Mouse (Mus musculus) kidney, embryonic 16.5 days (tissue): ENCODE results near the gene Fbxw7. TPM values are rescaled to one million over a fixed set of nuclear protein-coding genes. Genes with fewer than 3 reads are reported as not detected.
"Not testable (repeated sequence)": the region's sequence is repeated elsewhere in the genome, so short reads cannot be mapped to it uniquely, and the experiment has no call there.

Source experiments
- ATAC-seq: fragments of 200-750 bp; cut with Nextera tagmentation; 2 replicates; pipeline ENCODE4 v1.8.0; 2017; ENCODE audit warnings: moderate TSS enrichment; ENCODE audit not compliant: low FRiP score, low TSS enrichment
- H3K27ac ChIP-seq: fragments of 300-500 bp; sonication (generic); 2 replicates; pipeline ENCODE4 v1.5.1; 2014; ENCODE audit warnings: low read length
- H3K27me3 ChIP-seq: fragments of 300-500 bp; sonication (generic); 2 replicates; pipeline ENCODE4 v1.6.1; 2014; ENCODE audit warnings: low read length, control low read depth, mixed read lengths; ENCODE audit not compliant: insufficient read depth
- H3K36me3 ChIP-seq: fragments of 300-500 bp; sonication (generic); 2 replicates; pipeline ENCODE4 v1.6.1; 2014; ENCODE audit warnings: low read length, control low read depth, mixed read lengths; ENCODE audit not compliant: insufficient read depth
- H3K4me1 ChIP-seq: fragments of 300-500 bp; sonication (generic); 2 replicates; pipeline ENCODE4 v1.6.1; 2014; ENCODE audit warnings: low read length, control low read depth, mixed read lengths; ENCODE audit not compliant: insufficient read depth
- H3K4me2 ChIP-seq: fragments of 300-500 bp; sonication (generic); replicated peaks from 2 replicates; pipeline ENCODE4 v1.6.1; 2014; ENCODE audit warnings: low read depth, low read length
- H3K4me3 ChIP-seq: fragments of 300-500 bp; sonication (generic); 2 replicates; pipeline ENCODE4 v1.5.1; 2014; ENCODE audit warnings: mild to moderate bottlenecking, low read length
- H3K9ac ChIP-seq: fragments of 300-500 bp; sonication (generic); replicated peaks from 2 replicates; pipeline ENCODE4 v1.6.1; 2014; ENCODE audit warnings: low read length
- H3K9me3 ChIP-seq: fragments of 300-500 bp; sonication (generic); 2 replicates; pipeline ENCODE4 v1.6.1; 2016; ENCODE audit warnings: low read length, control low read depth
- WGBS: fragments of 180-500 bp; shearing (Covaris S2); extraction: QIAGEN DNeasy Blood & Tissue Kit; methylation state at CpG from one replicate; pipeline ENCODE4 v1.1.7; 2014; 5-methylcytosine and 5-hydroxymethylcytosine counted together
- polyA plus RNA-seq: library from polyadenylated mRNA; unstranded; fragments of >200 nt; fragmentation: Nextera tagmentation; extraction: Ambion mirVana; gene quantifications from 2 replicates; pipeline ENCODE4 v1.2.1, GENCODE M21; 2015

Gene Fbxw7
- polyA plus RNA-seq, 1 experiment from 2014 or later = 8.7 TPM

DNA sequence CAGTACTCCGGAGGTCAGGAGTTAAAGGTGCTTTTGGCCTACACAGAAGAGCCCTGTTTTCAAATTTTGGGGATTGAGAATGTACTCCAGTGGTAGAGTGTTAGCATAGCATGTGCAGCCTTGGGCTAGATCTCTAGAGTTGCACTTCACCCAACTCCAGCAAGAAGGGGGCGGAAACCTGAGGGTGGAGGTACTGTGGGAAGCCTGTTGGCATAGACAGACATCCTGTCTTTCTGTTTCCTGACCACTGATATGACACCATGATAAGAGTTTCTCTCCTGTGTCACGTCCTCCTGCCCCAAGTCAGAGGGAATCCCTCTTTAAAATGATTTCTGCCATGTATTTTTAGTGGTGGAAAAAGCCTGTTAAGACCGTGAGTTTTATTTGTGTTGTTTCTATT, 33.7 kb downstream of the Fbxw7 start:
- 80% methylated on average over 4 of the region's 4 CpGs for WGBS
- Histone ChIP-seq H3K4me1 (peaks cover 14% of the 10 kb centered on the region), H3K27me3 (no peaks in the 10 kb centered on the region), H3K4me3 (no peak overlapping the region), H3K9me3 (no peaks in the 10 kb centered on the region), H3K27ac (no peak overlapping the region), H3K9ac (no peak overlapping the region), H3K36me3 (no peaks in the 10 kb centered on the region), H3K4me2 (no peak overlapping the region)
- no peak for ATAC-seq

DNA sequence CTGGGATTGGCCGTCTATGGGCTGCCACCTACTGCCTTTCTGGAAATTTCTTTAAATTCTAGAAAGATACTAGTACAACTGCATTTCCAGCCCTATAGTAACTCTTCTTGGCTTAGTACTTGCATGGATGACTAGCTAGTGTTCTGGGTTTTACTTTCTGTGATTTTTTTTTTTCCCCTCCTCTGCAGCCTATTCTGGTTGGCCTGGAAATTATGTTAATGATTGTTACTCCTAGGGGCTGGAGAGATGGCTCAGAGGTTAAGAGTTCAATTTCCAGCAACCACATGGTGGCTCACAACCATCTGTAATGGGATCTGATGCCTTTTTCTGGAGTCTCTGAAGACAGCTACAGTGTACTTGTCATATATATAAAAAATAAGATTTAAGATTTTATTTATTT, 35.4 kb downstream of the Fbxw7 start:
- 74% methylated on average over 1 of the region's 1 CpGs for WGBS
- no peak for ATAC-seq

DNA sequence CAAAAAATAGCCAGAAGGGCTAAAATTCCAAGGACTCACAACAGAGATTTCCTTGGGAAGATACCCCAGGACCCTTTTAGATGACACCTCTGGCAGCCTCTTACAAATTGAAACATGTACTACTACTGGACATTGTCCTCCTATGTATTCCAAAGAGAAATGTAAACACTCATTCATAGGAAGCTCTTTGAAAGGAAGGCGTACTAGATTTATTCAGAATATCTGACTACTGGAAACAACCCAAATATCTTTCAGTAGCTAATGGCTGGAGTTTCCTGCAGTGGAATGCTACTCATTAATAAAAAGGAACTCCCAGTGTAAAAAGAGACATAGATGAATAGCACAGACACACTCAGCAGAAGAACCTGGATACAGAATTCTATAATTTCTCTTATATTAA, 36.7 kb downstream of the Fbxw7 start:
- Histone ChIP-seq H3K4me2 (no peak overlapping the region), H3K9ac (no peak overlapping the region), H3K27ac (no peak overlapping the region), H3K4me1 (peaks cover 14% of the 10 kb centered on the region), H3K9me3 (no peaks in the 10 kb centered on the region), H3K4me3 (no peak overlapping the region), H3K36me3 (no peaks in the 10 kb centered on the region), H3K27me3 (no peaks in the 10 kb centered on the region)
- 54% methylated on average over 1 of the region's 1 CpGs for WGBS
- no peak; the same call in 1 of the 2 replicates for ATAC-seq

More for the DNA sequence above, 35.4 kb downstream of the Fbxw7 start:
- Histone ChIP-seq H3K27ac (no peak overlapping the region), H3K4me1 (peaks cover 14% of the 10 kb centered on the region), H3K9me3 (no peaks in the 10 kb centered on the region), H3K9ac (no peak overlapping the region), H3K27me3 (no peaks in the 10 kb centered on the region), H3K4me3 (no peak overlapping the region), H3K36me3 (no peaks in the 10 kb centered on the region), H3K4me2 (no peak overlapping the region)

DNA sequence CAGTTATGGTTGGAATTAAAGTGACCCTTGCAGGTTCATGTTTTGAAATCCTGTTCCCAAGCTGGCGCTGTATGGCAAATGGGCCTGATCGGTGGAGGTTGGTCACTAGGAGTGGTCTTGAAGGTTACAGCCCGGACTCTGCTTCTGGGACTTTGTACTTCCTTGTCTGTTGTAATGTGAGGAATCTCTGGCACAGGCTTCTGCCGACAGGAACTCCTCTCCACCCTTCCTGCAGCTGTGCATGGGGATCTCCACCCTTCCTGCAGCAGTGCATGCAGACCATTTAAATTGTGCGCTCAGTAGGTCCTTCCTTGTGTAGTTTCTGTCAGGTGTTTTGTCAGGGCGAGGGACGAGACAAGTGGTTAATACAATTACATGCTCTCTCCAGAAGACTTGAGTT, 37.8 kb downstream of the Fbxw7 start:
- no peaks in the 10 kb centered on the region for H3K36me3 ChIP-seq
- WGBS = 72% methylated on average over 7 of the region's 7 CpGs
- peak; percentile 46; the same call in 1 of the 2 replicates for ATAC-seq
- H3K4me3 ChIP-seq = no peak overlapping the region
- no peak overlapping the region for H3K9ac ChIP-seq
- H3K9me3 ChIP-seq = no peaks in the 10 kb centered on the region
- no peak overlapping the region for H3K4me2 ChIP-seq
- H3K27me3 ChIP-seq = no peaks in the 10 kb centered on the region
- H3K27ac ChIP-seq = no peak overlapping the region
- peaks cover 14% of the 10 kb centered on the region for H3K4me1 ChIP-seq

DNA sequence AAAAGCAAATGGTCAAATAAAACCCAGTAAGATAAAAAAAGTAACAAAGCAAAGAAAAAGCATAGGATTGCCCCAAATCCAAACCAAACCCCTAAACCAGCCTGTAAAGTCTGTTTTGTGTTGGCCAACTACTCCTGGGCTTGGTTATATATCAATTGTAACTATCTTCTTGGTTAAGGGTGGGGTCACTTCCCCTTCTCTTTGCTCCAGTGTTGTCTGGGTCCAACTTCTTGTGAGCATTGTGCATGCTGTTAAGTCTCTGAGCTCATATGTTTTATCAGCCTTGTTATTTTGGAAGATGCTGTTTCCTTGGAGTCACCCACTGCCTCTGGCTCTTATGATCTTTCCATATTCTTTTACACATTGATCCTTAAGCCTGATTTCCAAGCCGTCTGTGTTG, 39.4 kb downstream of the Fbxw7 start:
- Histone ChIP-seq H3K4me3 (no peak overlapping the region), H3K9ac (no peak overlapping the region), H3K36me3 (no peaks in the 10 kb centered on the region), H3K4me2 (no peak overlapping the region), H3K9me3 (no peaks in the 10 kb centered on the region), H3K27ac (no peak overlapping the region), H3K27me3 (no peaks in the 10 kb centered on the region), H3K4me1 (peaks cover 14% of the 10 kb centered on the region)
- no peak for ATAC-seq
- 86% methylated on average over 1 of the region's 1 CpGs for WGBS

DNA sequence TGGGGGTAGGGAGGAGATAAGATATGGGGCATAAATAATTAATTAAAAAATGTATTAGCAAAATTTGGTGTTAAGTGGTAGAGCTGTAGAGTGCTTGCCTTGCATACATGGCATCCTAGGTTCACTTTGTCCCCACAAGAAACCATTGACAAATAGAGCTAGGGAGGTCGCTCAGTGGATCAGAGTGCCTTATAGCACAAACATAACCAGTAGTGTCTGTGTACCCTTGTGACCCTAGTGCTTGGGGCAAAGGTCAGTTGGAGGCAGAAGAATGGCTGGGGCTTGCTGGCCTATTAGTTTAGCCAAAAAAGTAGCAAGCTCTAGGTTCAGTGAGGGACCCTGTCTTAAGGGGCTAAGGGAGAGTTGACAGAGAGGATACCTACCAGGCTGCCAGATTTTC, 45.6 kb downstream of the Fbxw7 start:
- no peak overlapping the region for H3K27ac ChIP-seq
- no peak overlapping the region for H3K4me3 ChIP-seq
- WGBS = 81% methylated on average over 1 of the region's 1 CpGs
- no peaks in the 10 kb centered on the region for H3K36me3 ChIP-seq
- H3K27me3 ChIP-seq = no peaks in the 10 kb centered on the region
- H3K9ac ChIP-seq = no peak overlapping the region
- ATAC-seq = no peak
- H3K4me2 ChIP-seq = no peak overlapping the region
- H3K4me1 ChIP-seq = peaks cover 2% of the 10 kb centered on the region; the same call in 1 of the 2 replicates
- H3K9me3 ChIP-seq = no peaks in the 10 kb centered on the region

DNA sequence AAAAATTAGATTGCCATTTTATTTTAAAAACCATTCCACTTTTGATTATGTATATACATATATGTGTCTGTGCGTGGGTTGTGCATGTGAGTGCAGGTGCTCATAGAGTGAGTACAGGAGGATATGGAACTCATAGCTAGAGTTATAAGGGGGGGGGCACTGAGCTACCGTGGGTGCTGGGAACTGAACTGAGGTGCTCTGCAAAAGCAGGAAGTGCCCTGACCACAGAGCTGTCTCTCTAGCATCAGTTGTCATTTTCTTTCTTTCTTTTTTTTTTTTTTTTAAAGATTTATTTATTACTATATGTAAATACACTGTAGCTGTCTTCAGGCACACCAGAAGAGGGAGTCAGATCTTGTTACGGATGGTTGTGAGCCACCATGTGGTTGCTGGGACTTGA, 46.7 kb downstream of the Fbxw7 start:
- not testable (repeated sequence) for H3K4me1 ChIP-seq, H3K9me3 ChIP-seq, H3K4me3 ChIP-seq, H3K27ac ChIP-seq, H3K4me2 ChIP-seq, ATAC-seq, H3K27me3 ChIP-seq, H3K36me3 ChIP-seq, H3K9ac ChIP-seq
- 93% methylated on average over 3 of the region's 3 CpGs for WGBS

DNA sequence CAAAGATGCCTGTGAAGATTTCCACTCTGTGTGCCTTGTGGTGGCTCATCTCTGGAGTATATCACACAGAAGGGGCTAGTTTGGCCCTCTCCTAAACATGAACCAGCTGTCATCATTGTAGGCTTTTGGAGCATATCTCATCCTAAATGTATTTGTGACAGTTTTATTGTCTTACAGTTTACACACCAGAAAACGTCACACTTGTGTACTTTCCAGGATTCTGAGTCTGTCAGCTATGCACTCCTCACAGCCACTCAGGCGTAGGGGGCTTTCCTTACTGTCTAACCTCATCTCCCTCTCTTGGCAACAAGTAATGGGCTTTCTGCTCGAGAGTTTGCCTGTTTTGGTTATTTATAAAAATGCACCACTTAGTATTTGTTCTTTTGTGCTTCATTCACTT, 50.6 kb downstream of the Fbxw7 start:
- Histone ChIP-seq H3K9ac (no peak overlapping the region), H3K9me3 (no peaks in the 10 kb centered on the region), H3K4me3 (no peak overlapping the region), H3K4me2 (no peak overlapping the region), H3K27me3 (no peaks in the 10 kb centered on the region), H3K36me3 (no peaks in the 10 kb centered on the region), H3K27ac (no peak overlapping the region), H3K4me1 (peaks cover 20% of the 10 kb centered on the region)
- WGBS = 30% methylated on average over 3 of the region's 3 CpGs
- ATAC-seq = peak; percentile 77

DNA sequence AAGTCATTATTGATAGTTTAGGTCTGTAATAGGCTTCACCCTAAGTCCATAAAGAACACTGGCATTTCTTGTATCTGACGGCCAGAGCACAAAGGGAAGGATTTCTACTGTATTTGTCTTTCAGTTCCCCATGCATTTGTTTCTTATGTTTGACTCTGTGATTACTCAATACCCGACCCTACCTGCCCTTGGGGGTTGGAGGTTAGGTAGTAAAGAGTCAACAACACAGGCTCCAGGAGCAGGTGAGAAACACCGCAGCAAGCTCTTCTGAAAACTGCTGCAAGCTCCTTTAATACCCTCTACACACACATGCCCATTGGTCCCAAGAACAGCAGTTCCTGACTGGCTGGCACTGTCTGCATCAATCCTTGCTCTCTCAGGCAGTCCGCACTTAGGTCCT, 51.8 kb downstream of the Fbxw7 start:
- H3K9ac ChIP-seq = no peak overlapping the region
- H3K4me3 ChIP-seq = no peak overlapping the region
- no peaks in the 10 kb centered on the region for H3K36me3 ChIP-seq
- H3K9me3 ChIP-seq = no peaks in the 10 kb centered on the region
- H3K4me2 ChIP-seq = no peak overlapping the region
- ATAC-seq = no peak
- WGBS = 67% methylated on average over 4 of the region's 4 CpGs
- peaks cover 20% of the 10 kb centered on the region for H3K4me1 ChIP-seq
- H3K27ac ChIP-seq = no peak overlapping the region
- no peaks in the 10 kb centered on the region for H3K27me3 ChIP-seq

DNA sequence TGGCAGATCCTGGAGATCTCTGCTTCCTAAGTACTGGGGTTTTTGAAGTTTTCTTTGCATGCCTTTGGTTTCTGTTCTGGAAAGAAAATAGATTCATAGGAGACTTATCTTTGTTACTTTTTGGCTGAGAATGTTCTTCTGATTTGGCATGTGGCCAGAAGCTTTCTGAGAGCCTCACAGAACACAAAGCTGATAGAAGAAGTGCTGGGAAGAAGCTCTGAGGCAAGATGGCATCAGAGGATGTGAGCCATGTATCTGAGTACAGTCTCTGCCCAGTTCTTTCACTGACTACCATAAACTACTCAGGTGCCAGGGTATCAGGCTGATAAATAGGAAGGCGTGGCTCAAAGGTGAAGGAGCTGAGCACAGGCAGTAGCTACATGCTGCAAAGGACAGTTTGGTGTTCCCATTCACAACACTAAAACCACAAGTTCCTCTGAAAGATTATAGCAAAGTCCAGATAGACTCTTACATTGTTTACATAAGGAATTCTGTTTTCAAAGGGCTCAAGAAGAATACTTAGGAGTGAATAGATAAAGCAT, 52.4 kb downstream of the Fbxw7 start:
- Histone ChIP-seq H3K36me3 (no peaks in the 10 kb centered on the region), H3K4me2 (no peak overlapping the region), H3K27me3 (no peaks in the 10 kb centered on the region), H3K4me1 (peaks cover 20% of the 10 kb centered on the region), H3K9me3 (no peaks in the 10 kb centered on the region), H3K4me3 (no peak overlapping the region), H3K9ac (no peak overlapping the region), H3K27ac (peak overlapping the region; percentile 25; the same call in 1 of the 2 replicates)
- ATAC-seq = no peak
- 50% methylated on average over 1 of the region's 1 CpGs for WGBS
